Mouse (Mus musculus) B cell, adult 2 months (primary cell): ENCODE measurements at regions not wholly inside any gene's neighbourhood (a gene's known extent, or its start where the extent isn't known, plus 50 kb on each side); places are given as distances from the start of the nearest gene placed in this dataset.
A peak's percentile ranks its signal among the peaks of the same experiment; 100 is the strongest.

Experiments used
- DNase-seq, 2 experiments: peaks; one replicate each; pipeline ENCODE4 v3.0.0; 2022

GRCm38 (mm10) chr1:193750929-193751328 lies 380.8 kb upstream of the Camk1g start:
- DNase-seq: no peak

DNA sequence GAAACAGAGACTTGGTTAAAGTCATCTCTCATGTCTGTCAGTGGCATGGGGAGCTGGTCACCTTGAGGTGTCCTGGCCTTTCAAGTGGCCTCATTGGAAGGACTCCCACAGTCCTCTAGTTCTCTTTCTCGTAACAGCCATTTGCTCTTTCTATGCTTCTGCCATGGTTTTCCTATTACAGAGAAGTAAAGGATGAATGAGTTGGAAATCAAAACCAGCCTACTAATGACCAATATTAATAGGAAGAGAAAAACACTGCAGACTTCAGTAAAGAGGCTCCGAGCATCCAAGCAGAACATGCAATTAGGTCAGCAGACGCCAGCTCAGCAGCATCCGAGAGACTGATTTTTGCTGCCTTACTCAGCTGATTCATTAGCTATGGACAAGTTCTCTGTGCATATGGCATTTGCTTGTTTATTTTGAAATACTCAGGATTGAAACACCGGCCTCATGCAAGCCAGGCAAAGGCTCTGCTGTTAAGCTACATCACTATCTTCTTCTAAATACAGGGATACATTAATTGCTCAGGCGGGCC lies 377.4 kb upstream of the Camk1g start:
- DNase-seq: no peak

DNA sequence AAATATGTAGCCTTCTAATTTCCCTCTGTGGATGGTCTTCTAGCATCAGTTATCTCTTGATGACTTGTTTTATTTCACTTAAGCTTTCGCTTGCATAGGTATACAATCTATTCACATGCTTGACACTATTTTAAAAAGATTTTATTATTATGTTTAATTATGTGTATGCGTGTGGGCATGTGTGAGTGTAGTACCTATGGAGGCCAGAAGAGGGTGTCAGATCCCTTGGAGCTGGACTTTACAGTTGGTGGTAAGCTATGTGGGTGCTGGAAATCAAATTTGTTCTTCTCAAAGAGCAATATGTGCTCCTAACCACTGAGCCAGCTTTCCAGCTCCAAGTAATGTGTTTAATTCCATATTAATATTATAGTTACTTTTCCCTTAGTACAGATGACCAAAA lies 372.6 kb upstream of the Camk1g start:
- no peak for DNase-seq

DNA sequence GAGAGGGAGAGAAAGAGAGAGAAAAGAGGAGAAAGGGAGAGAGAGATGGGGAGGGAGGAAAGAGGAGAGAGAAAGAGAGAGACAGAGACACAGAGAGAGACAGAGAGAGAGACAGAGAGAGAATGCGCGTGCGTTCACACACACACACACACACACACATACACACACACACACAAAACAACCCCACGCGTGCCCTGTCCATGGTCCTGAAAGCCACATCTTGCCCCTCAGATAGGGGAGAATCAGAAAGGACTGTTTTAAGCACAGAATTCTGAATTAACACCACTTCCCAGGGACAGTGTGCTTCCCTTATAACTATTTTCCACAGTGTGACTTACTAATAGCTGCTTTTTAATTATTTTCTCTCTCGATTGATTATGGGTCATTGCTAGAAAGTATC lies 368.7 kb upstream of the Camk1g start:
- DNase-seq: no peak

- DNase-seq: no peak
These were observed 365.9 kb upstream of the Camk1g start for GRCm38 (mm10) chr1:193735949-193736518.

DNA sequence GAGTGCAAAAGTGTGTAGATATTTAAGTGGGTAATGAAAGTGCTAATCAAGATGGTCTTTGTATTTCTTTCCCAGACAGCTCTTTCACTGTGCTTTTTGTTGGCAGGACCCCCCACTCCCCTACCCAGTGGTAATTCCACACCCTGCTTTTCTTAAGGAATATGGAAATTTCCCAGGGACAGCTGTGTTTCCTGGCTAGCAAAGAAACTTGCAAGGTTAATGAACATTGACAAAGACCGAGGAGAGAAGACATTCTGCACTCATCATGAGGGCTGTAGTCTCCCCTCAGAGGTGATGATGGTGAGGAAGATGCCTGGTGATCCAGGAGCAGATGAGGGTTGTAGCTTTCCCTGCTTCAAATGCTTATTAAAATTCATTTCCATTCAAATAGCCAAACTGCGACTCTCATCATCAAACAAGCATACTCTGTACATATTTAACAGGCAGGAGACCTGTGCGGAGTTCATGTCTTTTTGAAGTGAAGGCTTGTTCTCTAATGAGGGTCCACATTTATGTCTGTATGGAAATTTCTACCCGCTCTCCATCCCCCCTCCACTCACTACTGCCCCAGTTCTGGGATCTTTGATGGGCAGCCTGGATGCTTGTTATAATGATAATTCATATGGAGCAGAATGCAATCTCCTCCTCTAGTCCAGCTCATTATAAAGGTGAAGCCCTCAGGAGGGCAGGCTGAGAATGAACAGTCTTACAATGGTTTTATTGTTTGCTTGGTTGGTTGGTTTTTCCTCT lies 364.1 kb upstream of the Camk1g start:
- no peak for DNase-seq

DNA sequence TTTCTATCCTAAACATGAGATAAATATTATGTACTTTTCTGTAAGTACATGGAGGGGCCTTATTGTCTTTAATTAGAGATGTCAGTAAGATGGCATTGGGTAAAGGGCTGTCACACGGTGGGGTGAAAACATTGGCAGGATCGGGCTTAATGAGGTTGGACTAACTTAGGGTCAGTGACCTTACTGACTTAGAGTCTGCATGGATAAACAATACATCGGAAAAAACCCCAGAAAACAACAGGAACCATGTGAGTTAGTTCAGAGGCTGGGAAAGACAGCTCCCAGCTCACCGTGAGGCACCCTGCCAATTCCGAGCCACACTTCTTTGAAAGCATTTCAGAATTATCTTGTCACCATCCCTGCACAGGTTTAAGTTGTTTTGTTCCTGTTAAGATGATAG lies 363.3 kb upstream of the Camk1g start:
- DNase-seq: no peak

- DNase-seq: no peak
These were observed 362.0 kb upstream of the Camk1g start for GRCm38 (mm10) chr1:193732113-193732512.

GRCm38 (mm10) chr1:193721850-193722249 lies 351.8 kb upstream of the Camk1g start:
- DNase-seq: no peak

GRCm38 (mm10) chr1:193720420-193720851 lies 350.3 kb upstream of the Camk1g start:
- DNase-seq: no peak

- DNase-seq: no peak
These were observed 345.2 kb upstream of the Camk1g start for GRCm38 (mm10) chr1:193715328-193715727.

DNA sequence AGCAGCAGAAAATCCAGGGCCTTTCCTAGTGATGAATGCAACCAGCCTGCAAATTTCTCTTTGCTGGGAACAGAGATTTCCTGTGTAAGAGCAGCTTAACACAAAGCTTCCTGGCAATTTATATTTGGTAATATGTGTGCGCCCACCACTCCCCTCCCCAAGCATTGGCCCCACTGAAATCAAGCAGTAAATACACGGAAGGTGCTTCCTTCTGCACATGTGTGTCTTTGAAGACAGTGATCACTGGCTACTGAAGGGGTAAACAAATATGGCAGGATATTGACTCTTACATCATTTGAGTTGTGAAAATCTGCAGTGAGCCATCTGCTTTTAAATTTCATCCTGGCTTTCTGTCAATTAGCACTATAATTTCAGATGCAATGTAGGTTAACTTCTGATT lies 344.5 kb upstream of the Camk1g start:
- DNase-seq: no peak

DNA sequence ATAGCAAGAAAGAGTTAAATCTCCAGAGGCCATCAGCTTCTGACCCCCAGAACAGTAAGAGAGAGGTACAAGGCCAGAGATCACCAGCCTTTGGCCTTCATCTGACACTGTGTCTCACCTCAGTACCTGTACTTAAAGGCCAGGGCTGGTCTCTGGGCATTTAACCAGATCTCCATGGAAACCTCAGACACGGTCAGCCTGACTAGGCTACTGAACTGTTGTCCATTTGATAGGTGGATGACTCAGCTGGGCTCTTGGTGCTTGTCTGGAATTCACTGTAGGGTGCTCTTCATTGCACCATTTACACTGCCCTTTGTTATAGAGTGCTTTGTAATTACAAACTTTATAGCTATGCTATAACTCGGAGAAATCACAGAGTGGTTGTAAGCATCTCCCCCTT lies 335.1 kb upstream of the Camk1g start:
- no peak for DNase-seq

DNA sequence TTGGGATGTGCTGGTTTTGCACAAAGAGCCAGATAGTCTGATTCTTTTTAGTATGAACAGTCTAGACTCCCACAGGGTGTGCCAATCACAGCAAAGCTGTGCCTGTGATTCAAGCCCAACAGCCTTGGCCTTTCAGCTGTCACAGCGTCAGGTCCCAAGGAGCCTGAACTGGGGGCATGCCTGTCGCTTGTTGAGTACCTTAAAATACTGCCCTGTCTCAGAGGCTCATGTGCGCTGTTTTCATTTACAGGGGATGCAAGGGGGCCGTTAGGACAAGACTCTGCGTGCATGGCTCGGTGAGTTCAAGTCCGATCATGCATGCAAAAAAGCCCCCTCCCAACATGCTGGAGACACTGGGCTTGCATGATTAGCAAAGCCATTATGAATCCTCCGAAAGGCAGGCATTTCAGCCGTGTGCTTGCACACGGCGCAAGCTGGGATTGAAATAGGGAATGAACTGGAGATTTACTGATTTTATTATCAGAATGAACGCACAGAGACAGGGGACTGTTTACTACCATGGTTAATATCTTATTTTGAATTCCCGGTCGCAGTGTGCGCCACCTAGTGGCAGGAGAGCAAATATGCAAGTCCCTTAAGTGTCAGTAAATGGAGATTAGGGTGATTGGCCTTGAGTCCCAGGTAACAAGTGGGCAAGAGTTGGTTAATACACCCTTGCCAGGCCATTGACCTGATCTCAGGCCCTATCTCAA lies 332.8 kb upstream of the Camk1g start:
- DNase-seq: peak; percentile 40 to 48

DNA sequence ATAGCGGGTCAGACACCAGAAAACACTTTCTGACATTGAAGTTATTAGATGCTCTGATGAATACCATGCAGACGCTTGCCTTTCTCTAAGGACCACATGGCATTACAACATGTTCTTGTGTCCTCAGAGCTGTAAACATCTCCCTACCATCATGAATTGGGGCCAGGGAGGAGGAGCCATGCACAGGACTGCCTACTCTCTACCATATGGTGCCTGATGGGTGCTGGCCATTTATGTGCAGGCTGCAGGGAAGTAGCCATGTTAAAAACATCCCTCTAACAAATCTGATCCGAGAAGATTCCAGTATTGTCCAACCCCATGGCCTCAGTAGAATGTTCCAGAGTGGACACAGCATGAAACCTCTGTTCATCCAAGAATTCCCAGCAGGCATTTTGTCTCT lies 330.1 kb upstream of the Camk1g start:
- DNase-seq: no peak

- DNase-seq: peak; percentile 4 to 5
These were observed 328.6 kb upstream of the Camk1g start for GRCm38 (mm10) chr1:193698603-193699266.

- no peak for DNase-seq
These were observed 327.8 kb upstream of the Camk1g start for GRCm38 (mm10) chr1:193697857-193698256.

DNA sequence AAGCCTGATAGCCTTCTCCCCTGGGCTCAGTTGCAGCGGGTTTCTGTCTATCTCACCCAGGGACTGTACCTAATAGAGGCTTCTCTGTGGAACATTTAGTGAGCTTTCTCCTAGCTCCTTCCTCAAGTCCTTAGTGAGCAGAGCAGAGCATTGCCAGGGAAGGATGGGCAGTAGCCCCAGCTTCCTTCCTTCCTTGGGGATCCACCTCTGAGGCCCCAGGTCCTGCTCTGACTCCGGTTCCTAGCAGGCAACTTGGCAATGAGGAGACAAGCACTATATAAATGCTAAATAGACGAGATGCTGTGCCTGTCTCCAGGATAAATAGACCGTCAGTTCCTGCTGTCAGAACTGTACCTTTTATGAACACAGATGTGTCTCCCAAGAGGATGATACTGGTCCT lies 326.9 kb upstream of the Camk1g start:
- no peak for DNase-seq

- no peak for DNase-seq
These were observed 322.9 kb upstream of the Camk1g start for GRCm38 (mm10) chr1:193692991-193693390.

DNA sequence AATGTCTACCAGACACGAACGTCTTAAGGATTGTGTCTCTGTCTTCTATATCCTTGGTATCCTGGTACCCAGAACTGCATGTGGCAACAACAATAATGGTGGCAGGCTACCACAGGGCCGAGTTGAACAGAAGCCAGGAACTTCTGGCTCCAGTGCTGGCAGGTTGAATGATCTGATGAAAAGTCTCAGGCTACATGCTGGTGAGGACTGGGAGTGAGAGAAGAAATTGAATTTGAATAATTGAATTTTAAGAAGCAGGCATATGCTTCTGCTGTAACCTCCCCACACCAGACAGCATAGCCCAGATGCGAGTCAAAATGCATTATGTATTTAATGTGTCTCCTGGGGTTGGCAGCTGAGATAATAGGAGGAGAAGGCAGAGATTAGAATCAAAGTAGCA lies 319.5 kb upstream of the Camk1g start:
- DNase-seq: no peak

- no peak for DNase-seq
These were observed 312.8 kb upstream of the Camk1g start for GRCm38 (mm10) chr1:193682917-193683316.

- DNase-seq: no peak
These were observed 308.4 kb upstream of the Camk1g start for GRCm38 (mm10) chr1:193678448-193678847.

- DNase-seq: no peak
These were observed 303.2 kb upstream of the Camk1g start for GRCm38 (mm10) chr1:193673236-193673830.
